Mouse (Mus musculus): ENCODE data around the gene Gcc2. TPM values are rescaled to one million over a fixed set of nuclear protein-coding genes. Genes with fewer than 3 reads are reported as not detected.

Gene Gcc2
- polyA plus RNA-seq (2015; fragmentation: Nextera tagmentation; extraction: Ambion mirVana) = 59.6 and 65.4 TPM in 2 replicates

DNA sequence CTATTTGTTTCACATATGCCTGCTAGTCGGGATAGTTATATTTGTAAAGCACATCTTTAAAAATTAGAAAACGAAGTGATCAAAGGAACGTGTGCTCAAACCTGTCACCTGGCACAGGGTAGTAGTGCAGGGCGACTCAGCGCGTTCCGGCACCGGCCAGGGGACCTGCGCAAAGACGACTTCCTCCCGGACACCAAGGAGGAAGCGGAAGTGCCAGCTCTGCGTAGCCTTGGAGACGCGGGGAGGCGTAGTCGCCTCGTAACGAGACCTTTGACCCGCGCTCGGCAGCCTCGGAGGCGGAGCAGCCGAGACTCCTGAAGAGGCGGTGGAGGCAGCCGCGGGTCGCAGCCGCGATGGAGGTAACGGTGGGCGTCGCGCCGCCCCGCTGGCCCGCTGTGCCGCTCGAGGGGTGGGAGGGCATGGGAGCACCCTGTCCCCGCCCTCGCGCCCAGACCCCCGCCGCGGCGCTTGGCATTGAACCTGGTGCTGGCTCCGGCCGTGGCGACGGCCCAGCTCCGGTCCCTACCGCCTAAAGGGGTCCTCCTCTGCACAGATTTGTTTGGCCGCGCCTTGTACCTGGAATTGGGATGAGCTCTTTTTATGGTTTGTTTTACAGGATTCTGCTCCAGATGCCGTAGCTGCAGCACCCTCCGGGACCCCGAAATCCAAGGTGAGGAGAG, at the start of gene Gcc2:
Gcc2 (plus strand) TSS at position 285 of the 680 bp plus-strand sequence.
- peak; percentile 99 for ATAC-seq
- WGBS = under 1% methylated on average over 57 of the region's 58 CpGs

DNA sequence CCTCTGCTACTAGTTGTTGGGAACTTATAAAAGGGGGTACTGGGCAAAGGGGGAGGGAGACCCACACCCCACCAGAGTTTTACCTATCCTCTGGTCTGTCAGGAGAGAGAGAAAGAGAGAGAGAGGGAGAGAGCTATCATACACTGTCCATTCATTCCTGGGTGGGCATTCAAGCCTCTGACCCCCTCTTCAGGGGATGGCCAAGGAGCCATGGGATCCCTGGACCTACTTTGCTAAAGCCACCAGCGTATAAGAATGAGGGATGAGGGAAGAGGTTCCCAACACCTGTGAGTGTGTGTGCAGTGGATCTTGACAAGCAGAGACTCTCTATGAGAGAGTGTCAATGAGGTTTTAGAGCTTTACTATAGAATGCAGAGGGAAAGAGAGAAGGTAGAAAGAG, 49.3 kb upstream of the Gcc2 start:
- Histone ChIP-seq H3K27ac (ENCODE audit: low read length) (no peak overlapping the region), H3K4me2 (ENCODE audit: low read depth, low read length) (no peak overlapping the region), H3K27me3 (replicated peaks; ENCODE audit: control insufficient read depth, insufficient read depth, low read length) (no peaks in the 10 kb centered on the region), H3K36me3 (ENCODE audit: control insufficient read depth, insufficient read depth, low read length) (no peaks in the 10 kb centered on the region), H3K9me3 (ENCODE audit: control insufficient read depth, low read length) (peaks cover 3% of the 10 kb centered on the region; the same call in 1 of the 2 replicates), H3K4me3 (ENCODE audit: low read length) (no peak overlapping the region), H3K4me1 (ENCODE audit: control insufficient read depth, insufficient read depth, low read length) (no peaks in the 10 kb centered on the region), H3K9ac (ENCODE audit: low read depth, low read length) (no peak overlapping the region)
- WGBS = 39% methylated on average over 1 of the region's 1 CpGs
- no peak for ATAC-seq

More for the DNA sequence above, at the start of gene Gcc2:
- Histone ChIP-seq H3K9ac (ENCODE audit: low read depth, low read length) (peak within 1 kb of the TSS; percentile 95), H3K9me3 (ENCODE audit: control insufficient read depth, low read length) (no peaks in the 10 kb centered on the region), H3K36me3 (ENCODE audit: control insufficient read depth, insufficient read depth, low read length) (no peaks in the 10 kb centered on the region), H3K4me3 (ENCODE audit: low read length) (peak within 1 kb of the TSS; percentile 89), H3K4me2 (ENCODE audit: low read depth, low read length) (peak within 1 kb of the TSS; percentile 62), H3K4me1 (ENCODE audit: control insufficient read depth, insufficient read depth, low read length) (peaks cover 2% of the 10 kb centered on the region; the same call in 1 of the 2 replicates), H3K27me3 (replicated peaks; ENCODE audit: control insufficient read depth, insufficient read depth, low read length) (no peaks in the 10 kb centered on the region), H3K27ac (ENCODE audit: low read length) (peak within 1 kb of the TSS; percentile 77)

DNA sequence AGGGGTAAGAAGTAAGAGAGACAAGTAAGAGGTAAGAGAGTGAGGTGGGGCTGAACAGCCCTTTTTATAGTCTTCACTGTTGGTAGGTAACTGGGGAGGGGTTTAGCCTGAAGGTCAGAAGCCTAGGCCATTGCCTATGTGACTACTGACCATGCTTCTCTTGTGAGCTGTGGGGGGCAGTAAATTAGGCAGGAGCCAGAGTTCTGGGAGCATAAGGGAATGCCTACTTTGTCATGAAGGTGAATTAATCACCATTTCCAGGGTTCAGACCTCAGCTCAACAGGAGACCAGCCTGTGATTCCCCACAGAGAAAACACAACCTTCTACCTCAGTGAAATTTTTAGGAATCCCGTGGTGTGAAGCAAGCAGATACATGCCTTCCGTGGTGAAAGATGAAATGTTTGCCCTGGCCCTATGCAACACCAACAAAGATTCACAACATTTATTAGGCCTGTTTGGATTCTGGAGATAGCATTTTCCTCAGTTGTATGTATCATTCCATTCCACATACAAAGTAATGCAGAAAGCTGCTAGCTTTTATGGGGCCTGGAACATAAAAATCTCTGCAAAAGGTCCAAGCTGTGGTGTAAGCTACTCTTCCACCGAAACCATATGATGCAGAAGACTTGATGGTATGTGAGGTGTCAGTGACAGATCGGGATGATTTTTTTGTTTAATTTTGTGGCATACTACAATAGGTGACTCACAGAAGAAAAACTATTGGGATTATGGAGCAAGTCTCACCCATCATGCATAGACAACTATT, 48.5 kb upstream of the Gcc2 start:
- Histone ChIP-seq H3K27ac (ENCODE audit: low read length) (no peak overlapping the region), H3K36me3 (ENCODE audit: control insufficient read depth, insufficient read depth, low read length) (no peaks in the 10 kb centered on the region), H3K9me3 (ENCODE audit: control insufficient read depth, low read length) (peaks cover 3% of the 10 kb centered on the region; the same call in 1 of the 2 replicates), H3K4me1 (ENCODE audit: control insufficient read depth, insufficient read depth, low read length) (no peaks in the 10 kb centered on the region), H3K4me3 (ENCODE audit: low read length) (no peak overlapping the region), H3K4me2 (ENCODE audit: low read depth, low read length) (no peak overlapping the region), H3K9ac (ENCODE audit: low read depth, low read length) (no peak overlapping the region), H3K27me3 (replicated peaks; ENCODE audit: control insufficient read depth, insufficient read depth, low read length) (no peaks in the 10 kb centered on the region)
- ATAC-seq = no peak
- 90% methylated on average over 4 of the region's 4 CpGs for WGBS

DNA sequence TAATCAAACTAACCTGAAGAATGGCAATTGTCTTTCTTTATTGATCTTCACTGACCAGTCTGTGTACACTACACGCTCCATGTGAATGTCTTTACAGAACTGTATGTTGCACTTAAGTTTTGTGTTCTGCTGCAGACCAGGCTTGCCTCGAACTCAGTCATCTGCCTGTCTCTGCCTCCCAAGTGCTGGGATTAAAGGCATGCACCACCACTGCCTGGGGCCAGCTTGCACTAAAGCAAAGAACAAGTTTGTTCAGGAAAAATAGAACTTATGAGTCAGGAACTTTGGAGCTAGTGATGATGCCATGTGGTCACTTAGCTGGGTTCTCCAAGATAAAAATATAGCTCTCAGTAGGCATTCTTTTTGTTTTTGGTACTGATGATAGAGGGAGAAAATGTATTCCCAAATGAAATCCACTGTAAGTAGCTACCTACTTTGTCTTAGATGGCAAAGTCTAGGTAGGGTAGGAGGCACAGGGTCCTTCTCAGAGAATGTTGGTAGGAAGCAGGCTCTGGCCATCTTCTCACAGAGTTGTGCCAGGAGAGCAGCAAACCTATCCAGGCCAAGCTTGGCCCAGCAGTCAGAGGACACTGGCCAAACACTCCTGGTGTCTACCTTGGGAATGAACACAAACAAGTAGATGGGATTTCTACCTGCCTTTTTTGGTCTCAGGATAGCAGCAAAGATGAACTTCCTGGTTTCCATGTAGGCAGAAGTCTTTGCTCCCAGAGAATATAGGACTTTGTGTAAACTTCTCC, 45.4 kb upstream of the Gcc2 start:
- Histone ChIP-seq H3K36me3 (ENCODE audit: control insufficient read depth, insufficient read depth, low read length) (no peaks in the 10 kb centered on the region), H3K4me3 (ENCODE audit: low read length) (no peak overlapping the region), H3K27me3 (replicated peaks; ENCODE audit: control insufficient read depth, insufficient read depth, low read length) (no peaks in the 10 kb centered on the region), H3K9me3 (ENCODE audit: control insufficient read depth, low read length) (peaks cover 3% of the 10 kb centered on the region; the same call in 1 of the 2 replicates), H3K4me1 (ENCODE audit: control insufficient read depth, insufficient read depth, low read length) (no peaks in the 10 kb centered on the region), H3K4me2 (ENCODE audit: low read depth, low read length) (no peak overlapping the region), H3K9ac (ENCODE audit: low read depth, low read length) (no peak overlapping the region), H3K27ac (ENCODE audit: low read length) (no peak overlapping the region)
- 69% methylated on average over 2 of the region's 2 CpGs for WGBS
- no peak for ATAC-seq

DNA sequence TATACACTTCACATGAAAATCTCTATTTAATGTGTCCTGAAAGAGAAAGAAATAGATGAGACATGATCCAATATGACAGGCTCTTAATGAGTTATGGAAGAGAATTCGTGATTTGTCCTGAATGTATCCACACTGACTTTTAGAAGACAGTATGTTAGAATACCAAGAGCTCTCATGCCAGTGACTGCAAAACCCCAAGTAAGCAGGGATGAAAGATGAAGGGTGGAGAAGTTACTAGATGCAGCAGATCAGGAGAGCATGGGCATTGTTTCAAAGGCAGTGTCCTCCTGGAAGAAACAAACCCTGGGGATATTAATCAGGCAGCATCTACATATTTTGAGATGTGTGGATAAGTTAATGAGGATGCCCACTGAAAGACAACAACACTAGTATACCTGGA, 44.8 kb upstream of the Gcc2 start:
- H3K9ac ChIP-seq (ENCODE audit: low read depth, low read length) = no peak overlapping the region
- WGBS = 62% methylated on average over 1 of the region's 1 CpGs
- H3K36me3 ChIP-seq (ENCODE audit: control insufficient read depth, insufficient read depth, low read length) = no peaks in the 10 kb centered on the region
- H3K4me1 ChIP-seq (ENCODE audit: control insufficient read depth, insufficient read depth, low read length) = no peaks in the 10 kb centered on the region
- no peak for ATAC-seq
- no peak overlapping the region for H3K4me2 ChIP-seq (ENCODE audit: low read depth, low read length)
- H3K9me3 ChIP-seq (ENCODE audit: control insufficient read depth, low read length) = peaks cover 3% of the 10 kb centered on the region; the same call in 1 of the 2 replicates
- H3K27ac ChIP-seq (ENCODE audit: low read length) = no peak overlapping the region
- no peak overlapping the region for H3K4me3 ChIP-seq (ENCODE audit: low read length)
- H3K27me3 ChIP-seq (replicated peaks; ENCODE audit: control insufficient read depth, insufficient read depth, low read length) = no peaks in the 10 kb centered on the region

DNA sequence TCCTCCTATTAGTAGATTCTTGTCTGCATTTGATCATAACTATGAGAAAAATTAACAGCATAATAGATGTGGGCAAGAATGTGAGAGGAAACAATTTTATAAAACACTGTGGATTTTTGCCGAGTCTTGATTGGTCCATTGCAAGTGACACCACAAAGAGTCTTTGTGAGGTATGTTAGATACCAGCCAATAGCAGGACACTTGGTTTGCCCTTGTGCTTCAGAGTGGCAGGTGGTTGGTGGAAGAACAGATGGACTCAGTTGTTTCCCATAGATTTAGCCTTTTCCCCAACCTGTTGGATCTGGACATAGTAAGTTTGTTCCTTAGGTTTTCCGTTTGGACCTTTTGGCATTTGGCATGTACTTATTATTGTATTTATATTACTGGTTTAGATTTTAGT, 44.1 kb upstream of the Gcc2 start:
- no peak overlapping the region for H3K4me2 ChIP-seq (ENCODE audit: low read depth, low read length)
- WGBS = 92% methylated on average over 2 of the region's 2 CpGs
- no peaks in the 10 kb centered on the region for H3K9me3 ChIP-seq (ENCODE audit: control insufficient read depth, low read length)
- no peak for ATAC-seq
- H3K36me3 ChIP-seq (ENCODE audit: control insufficient read depth, insufficient read depth, low read length) = no peaks in the 10 kb centered on the region
- H3K4me3 ChIP-seq (ENCODE audit: low read length) = no peak overlapping the region
- H3K9ac ChIP-seq (ENCODE audit: low read depth, low read length) = no peak overlapping the region
- no peaks in the 10 kb centered on the region for H3K27me3 ChIP-seq (replicated peaks; ENCODE audit: control insufficient read depth, insufficient read depth, low read length)
- H3K27ac ChIP-seq (ENCODE audit: low read length) = no peak overlapping the region
- H3K4me1 ChIP-seq (ENCODE audit: control insufficient read depth, insufficient read depth, low read length) = no peaks in the 10 kb centered on the region

DNA sequence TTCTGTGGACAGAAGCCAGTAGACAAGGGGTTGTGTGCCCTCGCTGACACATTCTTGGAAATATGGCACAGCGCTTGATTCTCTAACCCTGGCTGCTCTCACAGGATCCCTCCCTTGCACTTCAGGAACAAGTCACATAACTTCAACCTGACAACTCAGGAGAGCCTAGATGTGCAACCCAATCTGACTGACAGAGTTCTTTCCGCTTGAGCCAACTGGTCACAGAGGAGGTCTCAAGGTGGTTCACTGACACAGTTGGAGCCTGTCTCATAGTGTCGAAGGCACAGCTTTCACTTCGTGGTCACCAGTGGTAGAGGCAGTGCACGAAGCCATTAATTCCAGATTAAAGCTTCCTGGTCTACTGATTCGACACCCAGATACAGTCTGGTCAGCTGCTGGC, 43.1 kb upstream of the Gcc2 start:
- Histone ChIP-seq H3K27ac (ENCODE audit: low read length) (no peak overlapping the region), H3K4me1 (ENCODE audit: control insufficient read depth, insufficient read depth, low read length) (no peaks in the 10 kb centered on the region), H3K36me3 (ENCODE audit: control insufficient read depth, insufficient read depth, low read length) (no peaks in the 10 kb centered on the region), H3K9ac (ENCODE audit: low read depth, low read length) (no peak overlapping the region), H3K4me2 (ENCODE audit: low read depth, low read length) (no peak overlapping the region), H3K4me3 (ENCODE audit: low read length) (no peak overlapping the region), H3K27me3 (replicated peaks; ENCODE audit: control insufficient read depth, insufficient read depth, low read length) (no peaks in the 10 kb centered on the region), H3K9me3 (ENCODE audit: control insufficient read depth, low read length) (no peaks in the 10 kb centered on the region)
- ATAC-seq = no peak
- WGBS = 81% methylated on average over 7 of the region's 7 CpGs

DNA sequence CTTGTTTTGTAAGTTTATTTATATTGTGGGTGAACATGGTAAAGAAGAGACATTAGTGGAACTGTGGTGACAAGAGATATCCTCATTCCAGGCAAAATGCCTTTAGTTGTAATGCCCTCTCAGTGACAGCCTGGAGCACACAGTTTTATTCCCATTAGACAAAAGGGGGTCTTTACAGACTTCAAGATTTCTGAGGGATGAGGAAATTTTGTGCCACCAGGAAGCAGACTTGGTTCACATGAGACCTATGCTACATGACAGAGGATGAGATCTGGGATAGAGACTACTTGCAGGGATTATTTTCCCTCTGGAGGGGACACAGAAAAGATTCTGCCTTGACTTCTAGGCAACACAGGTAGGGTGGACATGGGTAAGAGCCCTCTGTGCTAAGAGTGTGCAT, 40.8 kb upstream of the Gcc2 start:
- H3K9ac ChIP-seq (ENCODE audit: low read depth, low read length) = no peak overlapping the region
- no peak for ATAC-seq
- no peaks in the 10 kb centered on the region for H3K9me3 ChIP-seq (ENCODE audit: control insufficient read depth, low read length)
- H3K36me3 ChIP-seq (ENCODE audit: control insufficient read depth, insufficient read depth, low read length) = no peaks in the 10 kb centered on the region
- H3K4me2 ChIP-seq (ENCODE audit: low read depth, low read length) = no peak overlapping the region
- no peak overlapping the region for H3K27ac ChIP-seq (ENCODE audit: low read length)
- no peaks in the 10 kb centered on the region for H3K27me3 ChIP-seq (replicated peaks; ENCODE audit: control insufficient read depth, insufficient read depth, low read length)
- no peak overlapping the region for H3K4me3 ChIP-seq (ENCODE audit: low read length)
- H3K4me1 ChIP-seq (ENCODE audit: control insufficient read depth, insufficient read depth, low read length) = no peaks in the 10 kb centered on the region

DNA sequence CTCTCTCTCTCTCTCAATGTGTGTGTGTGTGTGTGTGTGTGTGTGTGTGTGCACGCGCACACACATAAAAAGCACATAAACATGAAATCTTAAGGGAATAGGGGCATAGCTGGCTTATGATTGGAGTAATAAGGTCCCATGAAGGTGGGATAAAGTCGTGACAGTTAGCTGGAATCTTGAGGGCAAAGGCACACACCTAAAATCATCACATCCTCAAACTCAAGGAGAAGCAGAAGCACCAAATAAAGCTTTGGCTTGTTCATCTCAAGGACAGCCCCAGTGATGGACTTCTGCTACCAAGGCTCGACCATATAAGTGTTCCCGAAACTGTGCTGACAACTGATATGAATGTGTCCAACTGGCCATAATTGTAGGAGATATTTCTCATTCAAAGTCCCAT, 40.4 kb upstream of the Gcc2 start:
- H3K9me3 ChIP-seq (ENCODE audit: control insufficient read depth, low read length) = no peaks in the 10 kb centered on the region
- H3K4me2 ChIP-seq (ENCODE audit: low read depth, low read length) = no peak overlapping the region
- ATAC-seq = no peak
- H3K9ac ChIP-seq (ENCODE audit: low read depth, low read length) = no peak overlapping the region
- H3K4me1 ChIP-seq (ENCODE audit: control insufficient read depth, insufficient read depth, low read length) = no peaks in the 10 kb centered on the region
- no peak overlapping the region for H3K4me3 ChIP-seq (ENCODE audit: low read length)
- H3K36me3 ChIP-seq (ENCODE audit: control insufficient read depth, insufficient read depth, low read length) = no peaks in the 10 kb centered on the region
- no peaks in the 10 kb centered on the region for H3K27me3 ChIP-seq (replicated peaks; ENCODE audit: control insufficient read depth, insufficient read depth, low read length)
- no peak overlapping the region for H3K27ac ChIP-seq (ENCODE audit: low read length)
- WGBS = 78% methylated on average over 5 of the region's 5 CpGs

All from intestine, embryonic 16.5 days (tissue).